Mouse (Mus musculus): Measurements from ENCODE around the gene Nr2f1. TPM values are rescaled to one million over a fixed set of nuclear protein-coding genes. Genes with fewer than 3 reads are reported as not detected.
A peak's percentile ranks its signal among the peaks of the same experiment; 100 is the strongest.
"Not testable (repeated sequence)": the region's sequence is repeated elsewhere in the genome, so short reads cannot be mapped to it uniquely, and the experiment has no call there.

Nr2f1 gene
- polyA plus RNA-seq (2016; fragmentation: Nextera tagmentation; extraction: Ambion mirVana): 5.7 and 6.6 TPM in 2 replicates

DNA sequence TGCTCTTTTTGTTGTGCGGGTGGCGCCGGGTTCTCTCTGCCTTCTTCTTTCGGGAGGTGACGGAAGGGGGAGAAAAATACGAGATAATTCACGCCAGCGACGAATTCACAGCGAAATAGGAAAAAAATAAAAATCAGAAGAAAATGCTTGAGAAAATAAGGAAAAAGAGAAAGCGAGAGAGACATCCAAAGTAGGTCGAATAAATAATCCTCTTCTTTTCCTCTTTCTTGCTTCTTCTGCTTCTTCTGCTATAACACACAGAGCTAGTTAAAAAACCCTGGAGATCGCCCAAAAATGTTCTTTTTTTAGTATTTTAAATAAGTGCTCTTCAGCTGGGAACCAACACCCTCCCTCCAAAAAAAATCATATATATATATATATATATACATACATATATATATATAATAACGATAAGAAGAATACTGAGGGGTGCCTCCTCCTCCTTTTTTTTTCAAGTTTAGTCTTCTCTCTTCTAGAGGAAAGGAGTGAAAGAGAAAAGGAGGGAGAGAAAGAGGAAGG, at the start of gene Nr2f1:
Gene Nr2f1 (minus strand): TSS at position 116 of the 519 bp plus-strand sequence.
- peak within 1 kb of the TSS; percentile 89 for H3K4me2 ChIP-seq
- no peak for ATAC-seq (ENCODE audit: insufficient number of reproducible peaks, insufficient read depth, low FRiP score, low TSS enrichment, low read depth)
- H3K36me3 ChIP-seq: no peaks in the 10 kb centered on the region
- WGBS: under 1% methylated on average over 14 of the region's 14 CpGs
- no peaks in the 10 kb centered on the region for H3K9me3 ChIP-seq
- H3K27me3 ChIP-seq: peaks cover 73% of the 10 kb centered on the region
- H3K4me1 ChIP-seq (replicated peaks): peaks cover 38% of the 10 kb centered on the region
- H3K27ac ChIP-seq: peak within 1 kb of the TSS; percentile 90
- H3K9ac ChIP-seq (replicated peaks): peak within 1 kb of the TSS; percentile 87
- peak within 1 kb of the TSS; percentile 71 for H3K4me3 ChIP-seq (replicated peaks)

DNA sequence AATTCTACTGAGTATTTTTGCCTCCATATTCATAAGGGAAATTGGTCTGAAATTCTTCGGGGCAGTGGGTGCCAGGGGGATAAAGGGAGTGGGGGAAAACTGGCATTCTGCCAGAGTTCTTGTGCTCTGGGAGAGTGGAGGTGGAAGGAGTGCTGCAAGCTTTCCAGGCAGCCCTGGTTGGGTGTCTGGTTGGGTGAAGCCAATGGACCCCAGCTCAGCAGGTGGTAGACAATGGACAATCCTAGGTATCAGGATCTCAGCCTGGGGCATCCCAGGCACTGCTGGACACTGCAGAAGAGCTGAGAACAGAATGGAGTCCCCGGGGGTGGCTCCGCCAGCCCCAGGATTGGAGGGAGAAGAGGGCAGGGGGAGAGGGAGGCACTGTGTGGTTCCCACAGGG, 22.1 kb upstream of the Nr2f1 start:
- ATAC-seq (ENCODE audit: insufficient number of reproducible peaks, insufficient read depth, low FRiP score, low TSS enrichment, low read depth): no peak
- no peak overlapping the region for H3K4me3 ChIP-seq (replicated peaks)
- H3K9ac ChIP-seq (replicated peaks): no peak overlapping the region
- H3K27me3 ChIP-seq: no peaks in the 10 kb centered on the region
- no peaks in the 10 kb centered on the region for H3K36me3 ChIP-seq
- no peak overlapping the region for H3K4me2 ChIP-seq
- WGBS: 86% methylated on average over 3 of the region's 3 CpGs
- no peak overlapping the region for H3K27ac ChIP-seq
- no peaks in the 10 kb centered on the region for H3K9me3 ChIP-seq
- H3K4me1 ChIP-seq (replicated peaks): no peaks in the 10 kb centered on the region

DNA sequence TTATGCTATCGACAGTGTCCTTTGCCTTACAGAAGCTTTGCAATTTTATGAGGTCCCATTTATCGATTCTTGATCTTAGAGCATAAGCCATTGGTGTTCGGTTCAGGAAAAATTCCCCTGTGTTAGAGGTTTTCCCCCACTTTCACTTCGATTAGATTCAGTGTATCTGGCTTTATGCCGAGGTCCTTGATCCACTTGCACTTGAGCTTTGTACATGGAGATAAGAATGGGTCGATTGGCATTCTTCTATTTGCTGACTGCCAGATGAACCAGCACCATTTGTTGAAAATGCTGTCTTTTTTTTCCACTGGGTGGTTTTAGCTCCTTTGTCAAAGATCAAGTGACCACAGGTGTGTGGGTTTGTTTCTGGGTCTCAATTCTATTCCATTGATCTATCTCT, 20.7 kb upstream of the Nr2f1 start:
- H3K36me3 ChIP-seq, H3K27ac ChIP-seq: not testable (repeated sequence)

GRCm38 (mm10) chr13:78215223-78215622, 15.7 kb upstream of the Nr2f1 start:
- Histone ChIP-seq H3K9me3 (no peaks in the 10 kb centered on the region), H3K27ac (no peak overlapping the region), H3K4me1 (replicated peaks) (peaks cover 13% of the 10 kb centered on the region), H3K9ac (replicated peaks) (no peak overlapping the region), H3K36me3 (no peaks in the 10 kb centered on the region), H3K4me3 (replicated peaks) (no peak overlapping the region), H3K27me3 (peaks cover 36% of the 10 kb centered on the region), H3K4me2 (no peak overlapping the region)
- WGBS: 56% methylated on average over 2 of the region's 2 CpGs
- no peak for ATAC-seq (ENCODE audit: insufficient number of reproducible peaks, insufficient read depth, low FRiP score, low TSS enrichment, low read depth)

More for the DNA sequence above, 20.7 kb upstream of the Nr2f1 start:
- H3K9ac ChIP-seq (replicated peaks); ATAC-seq (ENCODE audit: insufficient number of reproducible peaks, insufficient read depth, low FRiP score, low TSS enrichment, low read depth); H3K4me1 ChIP-seq (replicated peaks); H3K9me3 ChIP-seq; H3K4me2 ChIP-seq; H3K27me3 ChIP-seq; H3K4me3 ChIP-seq (replicated peaks): not testable (repeated sequence)
- WGBS: 91% methylated on average over 6 of the region's 6 CpGs

- Histone ChIP-seq H3K9ac (replicated peaks) (no peak overlapping the region), H3K4me3 (replicated peaks) (no peak overlapping the region), H3K4me1 (replicated peaks) (peaks cover 21% of the 10 kb centered on the region), H3K36me3 (no peaks in the 10 kb centered on the region), H3K27me3 (peaks cover 57% of the 10 kb centered on the region), H3K9me3 (no peaks in the 10 kb centered on the region), H3K4me2 (no peak overlapping the region), H3K27ac (no peak overlapping the region)
- WGBS: 13% methylated on average over 2 of the region's 2 CpGs
- ATAC-seq (ENCODE audit: insufficient number of reproducible peaks, insufficient read depth, low FRiP score, low TSS enrichment, low read depth): no peak
These were observed 13.6 kb upstream of the Nr2f1 start for GRCm38 (mm10) chr13:78213155-78213554.

DNA sequence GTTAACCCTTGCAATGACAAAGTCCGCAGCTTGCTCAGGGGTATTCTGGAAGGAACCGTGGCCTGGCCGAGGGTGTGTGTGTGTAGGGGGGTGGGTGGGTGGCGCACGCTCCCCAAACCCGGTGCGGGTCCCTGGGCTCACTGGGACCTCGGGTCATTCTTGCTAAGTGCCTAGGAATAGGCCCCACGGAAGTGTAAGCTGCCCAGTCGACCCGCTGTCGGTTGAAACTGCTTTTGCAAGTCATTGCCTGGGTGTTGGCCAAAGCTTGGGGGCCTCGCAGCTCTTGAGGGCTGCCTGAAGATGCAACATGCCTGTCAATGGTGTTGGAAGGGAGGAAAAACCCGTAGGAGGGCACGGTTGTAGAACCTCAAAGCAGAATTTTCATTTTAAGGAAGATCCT, 12.6 kb upstream of the Nr2f1 start:
- 15% methylated on average over 15 of the region's 15 CpGs for WGBS
- H3K27me3 ChIP-seq: peaks cover 66% of the 10 kb centered on the region
- H3K9me3 ChIP-seq: no peaks in the 10 kb centered on the region
- no peak overlapping the region for H3K4me2 ChIP-seq
- no peak overlapping the region for H3K27ac ChIP-seq
- peaks cover 21% of the 10 kb centered on the region for H3K4me1 ChIP-seq (replicated peaks)
- no peak overlapping the region for H3K9ac ChIP-seq (replicated peaks)
- no peak for ATAC-seq (ENCODE audit: insufficient number of reproducible peaks, insufficient read depth, low FRiP score, low TSS enrichment, low read depth)
- H3K4me3 ChIP-seq (replicated peaks): no peak overlapping the region
- H3K36me3 ChIP-seq: no peaks in the 10 kb centered on the region

DNA sequence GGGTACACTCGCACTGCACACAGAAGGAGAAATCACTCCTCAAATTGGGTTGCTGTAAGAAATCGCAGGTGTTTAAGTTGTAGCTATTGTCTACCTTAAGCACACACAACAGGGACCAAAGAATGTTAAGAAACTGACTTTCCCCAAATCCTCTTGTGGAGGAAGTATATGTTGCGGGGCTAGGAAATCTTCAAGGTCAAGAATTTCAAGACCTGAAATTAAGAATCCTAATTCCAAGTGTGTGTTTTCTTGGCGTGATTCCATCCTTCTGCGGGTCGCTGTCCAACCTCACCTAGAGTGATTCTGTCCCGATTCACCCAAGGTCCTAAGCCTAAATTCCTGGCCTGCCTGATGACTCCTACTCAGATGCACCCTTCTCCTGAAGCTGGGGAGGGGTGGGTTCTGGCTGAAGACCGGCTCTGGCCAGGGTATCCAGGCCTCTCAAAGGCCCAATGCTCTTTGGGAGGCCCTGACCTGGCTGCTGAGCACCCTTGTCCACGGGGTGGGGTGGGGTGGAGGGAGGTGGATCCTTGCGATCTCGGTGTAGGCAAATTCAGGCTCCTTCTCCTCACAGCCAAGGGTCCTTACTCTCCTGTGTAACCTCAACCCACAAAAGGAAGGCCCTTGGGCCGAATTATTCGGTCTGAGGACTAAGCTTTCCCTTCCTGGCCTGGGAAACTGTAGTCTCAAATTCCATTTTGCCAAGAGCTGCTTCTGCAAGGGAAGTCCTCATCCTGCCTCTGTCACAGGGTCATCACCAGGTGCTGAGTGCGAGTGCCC, 11.9 kb upstream of the Nr2f1 start:
- H3K36me3 ChIP-seq: no peaks in the 10 kb centered on the region
- no peak overlapping the region for H3K9ac ChIP-seq (replicated peaks)
- no peak for ATAC-seq (ENCODE audit: insufficient number of reproducible peaks, insufficient read depth, low FRiP score, low TSS enrichment, low read depth)
- H3K4me2 ChIP-seq: no peak overlapping the region
- WGBS: 9% methylated on average over 14 of the region's 14 CpGs
- peaks cover 21% of the 10 kb centered on the region for H3K4me1 ChIP-seq (replicated peaks)
- H3K4me3 ChIP-seq (replicated peaks): no peak overlapping the region
- H3K27ac ChIP-seq: no peak overlapping the region
- no peaks in the 10 kb centered on the region for H3K9me3 ChIP-seq
- peaks cover 69% of the 10 kb centered on the region for H3K27me3 ChIP-seq

- ATAC-seq (ENCODE audit: insufficient number of reproducible peaks, insufficient read depth, low FRiP score, low TSS enrichment, low read depth): no peak
- Histone ChIP-seq H3K27ac (no peak overlapping the region), H3K4me2 (peak overlapping the region; percentile 70), H3K27me3 (peaks cover 72% of the 10 kb centered on the region), H3K4me1 (replicated peaks) (peaks cover 21% of the 10 kb centered on the region), H3K9me3 (no peaks in the 10 kb centered on the region), H3K36me3 (no peaks in the 10 kb centered on the region), H3K4me3 (replicated peaks) (peak overlapping the region; percentile 36), H3K9ac (replicated peaks) (no peak overlapping the region)
- 2% methylated on average over 13 of the region's 13 CpGs for WGBS
These were observed 11.2 kb upstream of the Nr2f1 start for GRCm38 (mm10) chr13:78210748-78211089.

- Histone ChIP-seq H3K27ac (no peak overlapping the region), H3K9me3 (no peaks in the 10 kb centered on the region), H3K36me3 (no peaks in the 10 kb centered on the region), H3K9ac (replicated peaks) (no peak overlapping the region; the same call in 1 of the 2 replicates), H3K4me1 (replicated peaks) (peaks cover 21% of the 10 kb centered on the region), H3K4me2 (peak overlapping the region; percentile 70), H3K4me3 (replicated peaks) (peak overlapping the region; percentile 36), H3K27me3 (peaks cover 77% of the 10 kb centered on the region)
- WGBS: under 1% methylated on average over 38 of the region's 38 CpGs
- no peak; the same call in 1 of the 2 replicates for ATAC-seq (ENCODE audit: insufficient number of reproducible peaks, insufficient read depth, low FRiP score, low TSS enrichment, low read depth)
These were observed 10.6 kb upstream of the Nr2f1 start for GRCm38 (mm10) chr13:78210029-78210747.

- H3K4me2 ChIP-seq: peak overlapping the region; percentile 70
- H3K9ac ChIP-seq (replicated peaks): no peak overlapping the region; the same call in 1 of the 2 replicates
- peaks cover 80% of the 10 kb centered on the region for H3K27me3 ChIP-seq
- peak overlapping the region; percentile 36 for H3K4me3 ChIP-seq (replicated peaks)
- no peaks in the 10 kb centered on the region for H3K9me3 ChIP-seq
- peaks cover 22% of the 10 kb centered on the region for H3K4me1 ChIP-seq (replicated peaks)
- no peak overlapping the region for H3K27ac ChIP-seq
- no peak for ATAC-seq (ENCODE audit: insufficient number of reproducible peaks, insufficient read depth, low FRiP score, low TSS enrichment, low read depth)
- 2% methylated on average over 12 of the region's 12 CpGs for WGBS
- H3K36me3 ChIP-seq: no peaks in the 10 kb centered on the region
These were observed 10.1 kb upstream of the Nr2f1 start for GRCm38 (mm10) chr13:78209611-78210028.

DNA sequence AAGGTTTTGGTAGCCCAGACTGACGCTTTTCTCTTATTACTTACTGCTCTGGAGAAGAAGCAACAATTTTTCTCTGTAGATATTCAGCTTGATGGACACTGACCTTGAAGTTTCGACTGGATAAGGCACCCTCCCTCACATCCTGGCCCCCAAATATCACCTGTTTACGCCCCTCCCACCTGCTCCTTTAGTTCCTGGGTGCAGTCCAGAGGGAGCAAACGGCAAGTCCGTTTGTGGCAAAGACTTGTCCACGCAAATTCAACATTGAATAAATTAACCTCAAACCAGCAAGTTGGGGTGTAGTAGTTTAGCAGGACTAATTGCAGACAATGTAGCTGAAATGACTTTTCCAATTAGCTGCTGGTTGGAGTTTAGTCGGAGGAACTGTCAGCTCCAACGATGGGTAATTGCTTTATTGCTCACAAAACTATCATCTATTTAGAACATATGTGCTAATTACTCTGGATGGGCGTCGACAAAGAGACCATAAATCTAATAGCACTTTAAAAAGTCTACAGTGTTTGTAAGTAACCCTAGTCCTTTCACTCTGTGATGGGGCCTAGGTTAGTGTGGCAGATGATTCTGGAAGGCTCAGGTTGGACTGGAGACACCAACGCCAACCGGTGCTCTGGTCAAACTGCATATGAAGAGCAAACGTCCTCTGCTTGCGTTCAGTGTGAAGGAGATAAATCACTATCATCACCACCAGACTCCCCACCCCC, 9.3 kb upstream of the Nr2f1 start:
- WGBS: 6% methylated on average over 14 of the region's 14 CpGs
- H3K27me3 ChIP-seq: peaks cover 87% of the 10 kb centered on the region
- H3K9ac ChIP-seq (replicated peaks): no peak overlapping the region
- no peaks in the 10 kb centered on the region for H3K36me3 ChIP-seq
- H3K27ac ChIP-seq: no peak overlapping the region
- H3K9me3 ChIP-seq: no peaks in the 10 kb centered on the region
- no peak for ATAC-seq (ENCODE audit: insufficient number of reproducible peaks, insufficient read depth, low FRiP score, low TSS enrichment, low read depth)
- H3K4me2 ChIP-seq: no peak overlapping the region
- peaks cover 30% of the 10 kb centered on the region for H3K4me1 ChIP-seq (replicated peaks)
- no peak overlapping the region for H3K4me3 ChIP-seq (replicated peaks)
